8 mouse cellular contexts compared by ENCODE assay signal in genomic region chr7:27804297-27805030, GRCm38 (mm10). TPM values are rescaled to one million over a fixed set of nuclear protein-coding genes. Genes with fewer than 3 reads are reported as not detected.
DNase-seq lines count a peak whose midpoint lies in the region; ATAC-seq lines count a peak whose summit lies in the region.

No protein-coding gene starts in this region.

- no peaks in the 10 kb centered on the region for H3K9me3 ChIP-seq in heart, embryonic 13.5 days
- no peaks in the 10 kb centered on the region for H3K9me3 ChIP-seq in liver, embryonic 12.5 days (replicated peaks)
- no peaks in the 10 kb centered on the region for H3K9me3 ChIP-seq in stomach, embryonic 15.5 days

- peak overlapping the region; percentile 92 for H3K9ac ChIP-seq in heart, embryonic 13.5 days
- H3K9ac ChIP-seq in liver, embryonic 12.5 days = peak overlapping the region; percentile 80
- peak overlapping the region; percentile 21 for H3K9ac ChIP-seq in stomach, embryonic 15.5 days

- DNase-seq in CD4-positive helper T cell, adult 2 months (ENCODE audit: low read depth, low spot score) = peak; percentile 79
- peak; percentile 54 for DNase-seq in brain, embryonic 18.5 days (ENCODE audit: low read depth, low spot score)
- DNase-seq in kidney, postnatal 10 days = peak; percentile 89
- DNase-seq in natural killer cell, adult 2 months (ENCODE audit: low spot score in 2 of 2) = peak; percentile 51 to 53

- H3K4me2 ChIP-seq in heart, embryonic 13.5 days = peak overlapping the region; percentile 90
- H3K4me2 ChIP-seq in liver, embryonic 12.5 days = peak overlapping the region; percentile 84
- H3K4me2 ChIP-seq in stomach, embryonic 15.5 days = peak overlapping the region; percentile 61

- peaks cover 8% of the 10 kb centered on the region; the same call in 1 of the 2 replicates for H3K4me1 ChIP-seq in heart, embryonic 13.5 days
- H3K4me1 ChIP-seq in liver, embryonic 12.5 days = peaks cover 17% of the 10 kb centered on the region
- H3K4me1 ChIP-seq in stomach, embryonic 15.5 days = 0 out of 2 replicates have a peak, but pooled peaks cover 2% of the 10 kb centered on the region

- peaks cover 26% of the 10 kb centered on the region for H3K36me3 ChIP-seq in heart, embryonic 13.5 days
- H3K36me3 ChIP-seq in liver, embryonic 12.5 days = peaks cover 27% of the 10 kb centered on the region
- peaks cover 7% of the 10 kb centered on the region; the same call in 1 of the 2 replicates for H3K36me3 ChIP-seq in stomach, embryonic 15.5 days

- H3K4me3 ChIP-seq in heart, embryonic 13.5 days = peak overlapping the region; percentile 85
- peak overlapping the region; percentile 74 for H3K4me3 ChIP-seq in liver, embryonic 12.5 days
- H3K4me3 ChIP-seq in stomach, embryonic 15.5 days (replicated peaks) = peak overlapping the region; percentile 59

- H3K27me3 ChIP-seq in heart, embryonic 13.5 days (replicated peaks) = no peaks in the 10 kb centered on the region
- no peaks in the 10 kb centered on the region for H3K27me3 ChIP-seq in liver, embryonic 12.5 days (replicated peaks)
- no peaks in the 10 kb centered on the region for H3K27me3 ChIP-seq in stomach, embryonic 15.5 days (replicated peaks)

- under 1% methylated on average over 25 of the region's 25 CpGs for WGBS in heart, embryonic 13.5 days
- WGBS in liver, embryonic 12.5 days (ENCODE audit: insufficient replicate concordance) = under 1% methylated on average over 25 of the region's 25 CpGs
- under 1% methylated on average over 25 of the region's 25 CpGs for WGBS in stomach, embryonic 15.5 days

- peak overlapping the region; percentile 70 for H3K27ac ChIP-seq in heart, embryonic 13.5 days (replicated peaks)
- H3K27ac ChIP-seq in liver, embryonic 12.5 days = peak overlapping the region; percentile 70
- H3K27ac ChIP-seq in stomach, embryonic 15.5 days = peak overlapping the region; percentile 23; the same call in 1 of the 2 replicates

- peak; percentile 86 for ATAC-seq in erythroid progenitor cell, adult 5-6 weeks (replicated peaks; ENCODE audit: low FRiP score, poor library complexity, severe bottlenecking)
- ATAC-seq in heart, embryonic 13.5 days (ENCODE audit: extremely low read depth, insufficient number of reproducible peaks, low FRiP score, low TSS enrichment) = no peak
- ATAC-seq in liver, embryonic 12.5 days = peak; percentile 86
- peak; percentile 93 for ATAC-seq in stomach, embryonic 15.5 days (ENCODE audit: insufficient read depth, low FRiP score, low read depth)

RNA-seq across cellular contexts. Expression of gene Zfp626, which starts 2.5 kb away (rescaled TPM):
- total RNA-seq in erythroid progenitor cell, adult 5-6 weeks (2015; ENCODE audit: low replicate concordance) = 4.0 and 4.2 TPM in 2 replicates
- 2.1 and 3.0 TPM in 2 replicates for total RNA-seq in erythroid progenitor cell, adult 5-6 weeks (2017; ENCODE audit: low replicate concordance)
- polyA plus RNA-seq in heart, embryonic 13.5 days (2015; fragmentation: Nextera tagmentation; extraction: Ambion mirVana) = 1.0 and 1.1 TPM in 2 replicates
- polyA plus RNA-seq in liver, embryonic 12.5 days (2016; fragmentation: Nextera tagmentation; extraction: Ambion mirVana) = 0.89 and 1.0 TPM in 2 replicates
- polyA plus RNA-seq in stomach, embryonic 15.5 days (2015; fragmentation: Nextera tagmentation; extraction: Ambion mirVana) = 2.0 and 2.1 TPM in 2 replicates

RNA-seq across cellular contexts. Expression of gene Zfp59, which starts 33.9 kb away (rescaled TPM):
- 1.4 TPM in 1 of 2 replicates, not detected in the other for total RNA-seq in erythroid progenitor cell, adult 5-6 weeks (2015; ENCODE audit: low replicate concordance)
- total RNA-seq in erythroid progenitor cell, adult 5-6 weeks (2017; ENCODE audit: low replicate concordance) = 0.61 and 1.2 TPM in 2 replicates
- polyA plus RNA-seq in heart, embryonic 13.5 days (2015; fragmentation: Nextera tagmentation; extraction: Ambion mirVana) = 4.5 and 5.6 TPM in 2 replicates
- 2.6 and 3.1 TPM in 2 replicates for polyA plus RNA-seq in liver, embryonic 12.5 days (2016; fragmentation: Nextera tagmentation; extraction: Ambion mirVana)
- polyA plus RNA-seq in stomach, embryonic 15.5 days (2015; fragmentation: Nextera tagmentation; extraction: Ambion mirVana) = 6.1 and 6.8 TPM in 2 replicates

RNA-seq across cellular contexts. Expression of gene Zfp607a, which starts 52.9 kb away (rescaled TPM):
- total RNA-seq in erythroid progenitor cell, adult 5-6 weeks (2015; ENCODE audit: low replicate concordance) = 0.72 and 2.5 TPM in 2 replicates
- total RNA-seq in erythroid progenitor cell, adult 5-6 weeks (2017; ENCODE audit: low replicate concordance) = 0.51 and 2.2 TPM in 2 replicates
- polyA plus RNA-seq in heart, embryonic 13.5 days (2015; fragmentation: Nextera tagmentation; extraction: Ambion mirVana) = 3.5 and 3.8 TPM in 2 replicates
- 2.1 and 2.2 TPM in 2 replicates for polyA plus RNA-seq in liver, embryonic 12.5 days (2016; fragmentation: Nextera tagmentation; extraction: Ambion mirVana)
- polyA plus RNA-seq in stomach, embryonic 15.5 days (2015; fragmentation: Nextera tagmentation; extraction: Ambion mirVana) = 3.9 and 4.6 TPM in 2 replicates

Comparison
In these comparisons a context has a peak if more than half of its experiments do, and no peak if none do; other contexts are left out.
1. H3K9ac ChIP-seq: peak in every context shown above with its lines; median percentile 92 in heart, embryonic 13.5 days; 80 in liver, embryonic 12.5 days; 21 in stomach, embryonic 15.5 days.